Mouse (Mus musculus) heart, postnatal 25 days (tissue): ENCODE data around the gene Ogfr. TPM values are rescaled to one million over a fixed set of nuclear protein-coding genes. Genes with fewer than 3 reads are reported as not detected.

Source experiments
- DNase-seq: peaks from one replicate; pipeline ENCODE4 v3.0.0; 2022; ENCODE audit warnings: low spot score
- intact Hi-C: fragments of 180-260 bp; cut with DNase I; formaldehyde crosslinking; loops from one replicate; pipeline ENCODE4 v1.15.1; 2025
- total RNA-seq, 2 experiments: library from RNA; stranded (reverse); gene quantifications; 2 replicates each; pipeline ENCODE4 v1.2.3; 2021

Ogfr gene
- total RNA-seq, 2 experiments from 2014 or later, result 33.0 to 34.3 TPM

DNA sequence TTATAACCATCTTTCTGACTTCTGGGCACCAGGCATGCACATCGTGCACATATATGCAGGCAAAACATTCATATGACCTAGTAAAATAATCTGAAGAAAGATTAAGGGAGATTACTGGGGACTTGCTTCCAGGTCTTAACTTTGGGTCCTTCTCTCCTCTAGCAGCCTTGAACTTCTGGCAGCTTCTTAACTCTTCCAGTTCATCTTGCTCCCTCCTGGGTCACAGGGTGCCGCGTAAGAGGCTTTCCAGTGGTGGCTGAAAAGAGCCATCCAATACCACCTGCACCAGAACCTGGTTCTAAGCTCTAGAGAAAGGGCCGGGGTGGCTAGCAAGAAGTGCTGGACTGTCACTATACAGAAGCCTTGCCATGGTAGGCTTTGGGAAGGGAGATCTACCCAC is 8.4 kb downstream of the Ogfr start, which contains the start of gene Col9a3:
Gene Col9a3 (plus strand): TSS at position 301 of the 400 bp plus-strand sequence.
- intact Hi-C loops, result no loop called here
- DNase-seq, result no peak

DNA sequence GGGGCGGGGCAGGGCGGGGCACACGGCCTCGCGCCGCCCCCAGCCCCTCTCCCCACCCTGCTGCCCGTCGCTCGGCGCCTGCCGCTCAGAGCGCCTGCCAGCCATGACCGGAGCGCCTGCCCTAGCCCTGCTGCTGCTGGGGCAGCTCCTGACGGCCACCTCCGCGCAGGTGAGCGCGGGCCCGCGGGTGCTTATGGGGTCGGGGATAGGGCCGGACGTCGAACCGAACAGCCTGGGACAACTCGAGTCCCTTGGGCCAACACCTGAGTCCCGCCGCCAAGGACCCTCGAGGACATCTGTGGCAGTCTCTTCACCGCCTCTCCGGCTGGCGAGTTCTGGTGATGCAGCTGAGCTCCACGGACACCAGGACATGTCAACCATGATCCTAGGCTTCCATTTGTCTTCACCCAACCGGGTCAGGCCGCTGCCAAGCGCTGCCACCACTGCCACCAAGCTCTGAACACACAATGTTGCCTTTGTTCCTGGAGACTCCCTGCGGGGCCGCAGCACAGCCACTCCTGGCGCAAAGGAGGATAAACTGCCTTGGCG is 9.2 kb downstream of the Ogfr start:
- DNase-seq, result no peak
- intact Hi-C loops, result no loop called here

DNA sequence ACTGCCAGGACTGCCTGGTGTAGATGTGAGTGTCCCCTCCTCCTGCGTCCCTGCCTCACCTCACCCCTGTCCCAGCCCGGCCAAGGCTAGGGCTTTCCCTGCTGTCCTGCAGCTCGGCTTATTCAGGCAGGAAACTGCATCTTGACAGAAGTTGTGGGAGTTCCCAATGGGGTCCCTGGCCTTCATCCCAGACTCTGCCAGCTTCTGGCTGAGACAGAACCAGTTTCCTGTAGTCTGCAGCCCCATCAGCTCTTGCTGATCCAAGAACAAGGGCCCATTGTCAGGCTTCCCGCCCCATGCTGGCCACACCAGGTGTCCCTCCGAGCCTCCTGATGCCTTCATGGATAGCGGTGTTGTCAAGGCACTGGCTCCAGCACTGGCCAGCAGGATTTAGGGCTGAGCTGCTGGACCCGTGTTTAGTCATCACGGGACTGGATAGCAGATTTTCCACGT is 11.6 kb downstream of the Ogfr start:
- intact Hi-C loops, result no loop called here
- DNase-seq, result no peak

DNA sequence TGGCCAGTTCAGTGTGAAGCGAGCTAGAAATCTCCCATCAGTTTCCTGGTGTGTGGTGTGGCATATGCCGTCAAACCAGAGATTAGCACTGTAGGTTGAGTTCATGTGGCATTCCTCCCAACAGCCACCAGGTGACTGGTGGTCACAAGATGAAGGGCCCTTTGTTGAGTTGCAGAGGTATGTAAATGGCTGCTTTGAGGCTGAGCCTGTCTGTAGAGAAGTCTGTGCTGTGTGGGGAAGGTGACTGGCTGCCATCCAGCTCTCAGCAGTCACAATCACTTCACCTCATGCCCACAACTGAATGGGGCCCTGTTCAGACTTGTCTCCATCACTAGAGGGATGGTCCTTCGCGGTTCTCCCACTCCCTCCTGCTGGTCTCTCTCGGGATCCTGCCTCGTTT is 15.7 kb downstream of the Ogfr start:
- no peak for DNase-seq
- intact Hi-C loops, result no loop called here

DNA sequence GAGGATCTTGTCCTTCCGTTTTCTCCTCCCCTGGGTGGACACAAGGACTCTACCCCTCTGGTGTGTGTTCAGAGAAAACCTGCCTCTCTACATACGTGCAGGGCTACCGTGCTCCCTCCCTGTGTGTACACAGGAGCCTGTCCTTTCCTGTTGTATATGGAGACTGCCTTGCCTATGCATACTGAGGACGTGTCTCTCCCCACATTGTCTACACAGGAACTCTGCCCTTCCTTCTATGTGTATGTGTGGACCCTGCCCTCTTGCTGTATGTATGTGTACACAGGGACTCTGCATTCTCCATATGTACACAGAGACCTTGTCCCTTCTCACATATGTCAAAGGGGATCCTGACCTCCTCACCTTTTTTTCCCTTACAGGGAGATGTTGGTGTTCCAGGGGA is 21.2 kb downstream of the Ogfr start:
- DNase-seq, result no peak
- intact Hi-C loops, result no loop called here

DNA sequence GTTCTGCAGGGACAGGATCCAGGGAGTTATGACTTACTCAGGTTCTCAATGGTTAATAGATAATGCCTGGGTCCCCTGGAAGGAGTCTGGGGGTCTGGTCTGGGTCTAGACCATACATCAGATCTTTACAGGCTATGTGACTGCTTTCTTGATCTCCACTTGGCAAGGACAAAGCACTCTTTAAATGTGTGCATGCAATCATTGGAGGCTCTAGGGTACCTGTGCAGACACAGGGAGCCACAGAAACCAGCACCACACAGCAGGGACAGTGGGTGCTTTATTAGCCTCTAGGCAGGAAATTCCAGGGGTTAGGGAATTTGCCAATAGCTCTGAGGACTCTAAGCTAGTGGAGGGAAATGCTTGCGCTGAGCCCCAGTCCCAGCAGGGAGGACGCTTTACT is 22.8 kb downstream of the Ogfr start:
- DNase-seq, result no peak
- intact Hi-C loops, result no loop called here

DNA sequence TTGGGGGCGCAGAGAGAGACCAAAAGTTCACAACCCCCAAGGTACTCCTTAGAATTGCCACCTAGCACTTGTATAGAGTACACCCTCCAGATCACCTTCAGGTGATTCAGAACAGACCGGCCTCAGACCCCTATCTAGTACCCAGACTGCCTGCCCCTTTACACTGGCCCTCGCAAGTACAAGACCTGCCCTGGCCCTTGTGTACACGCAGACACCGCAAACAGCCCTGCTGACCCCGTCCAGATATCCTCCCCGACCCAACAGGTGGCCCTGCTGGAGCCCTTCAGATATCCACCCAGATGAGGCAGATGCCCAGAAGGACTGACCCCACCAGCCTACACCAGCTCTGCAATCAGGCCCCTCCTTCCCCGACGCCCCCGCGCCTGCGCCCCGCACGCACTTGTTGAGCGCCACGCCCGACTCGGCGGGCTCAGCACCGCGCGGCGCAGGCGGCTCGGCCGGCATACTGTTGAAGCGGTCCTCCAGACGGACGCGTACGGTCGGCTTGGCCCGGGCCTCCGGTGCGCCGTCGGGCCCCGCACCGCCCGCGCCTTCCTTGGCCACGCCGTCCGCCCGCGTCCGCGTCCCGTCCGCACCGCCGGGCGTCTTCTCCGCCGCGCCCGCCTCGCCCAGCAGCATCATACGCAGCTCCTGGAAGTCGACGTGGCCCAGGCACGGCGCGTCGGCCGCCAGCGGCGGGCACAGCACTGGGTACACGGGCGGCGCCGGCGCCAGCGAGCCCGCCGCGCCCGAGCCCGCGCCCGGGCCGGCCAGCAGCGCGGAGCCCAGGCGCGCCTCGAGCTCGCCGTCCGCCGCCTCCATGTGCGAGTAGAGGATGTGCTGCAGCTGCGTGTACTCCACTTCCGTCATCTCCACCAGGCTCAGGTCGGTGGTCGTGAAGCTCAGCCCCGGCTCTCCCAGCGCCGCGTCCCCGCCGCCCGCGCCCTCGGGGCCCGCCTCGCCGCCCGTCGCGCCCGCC is 52.8 kb downstream of the Ogfr start:
- no peak for DNase-seq
- intact Hi-C loops, result no loop called here

DNA sequence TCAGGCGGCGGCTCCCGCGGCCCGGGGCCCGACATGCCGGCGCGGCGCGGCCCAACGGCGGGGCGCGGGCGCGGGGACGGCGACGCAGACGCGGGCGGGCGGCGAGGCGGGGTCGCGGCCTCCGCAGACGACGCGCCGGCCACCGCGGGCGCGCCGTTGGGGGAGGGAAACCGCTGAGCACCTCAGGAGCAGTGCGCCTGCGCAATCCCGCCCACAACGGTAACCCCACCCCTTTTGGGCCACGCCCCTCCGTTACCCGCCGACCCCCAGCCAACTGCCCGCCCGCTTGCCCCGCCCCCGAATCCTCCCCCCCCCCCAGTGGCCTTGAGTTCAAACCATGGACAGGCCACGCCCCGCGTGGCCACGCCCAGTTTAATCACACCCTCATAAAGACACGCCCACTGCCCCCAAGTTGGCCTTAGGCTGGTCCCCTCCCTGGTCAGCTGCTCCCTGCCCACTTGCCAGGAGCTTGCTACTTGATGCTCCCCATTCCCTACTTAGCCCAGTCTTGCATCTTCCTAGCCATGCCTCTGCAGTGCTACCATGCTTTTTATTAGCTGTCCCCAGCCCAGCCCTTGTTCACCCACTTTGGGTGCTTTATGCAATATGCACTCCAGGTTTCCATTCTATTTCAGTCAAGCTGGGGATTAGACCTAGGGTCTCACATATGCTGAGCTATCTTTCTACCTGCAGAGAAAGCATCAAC is 53.7 kb downstream of the Ogfr start, which contains the start of gene Tcfl5:
Gene Tcfl5 (minus strand): TSS at position 154 of the 706 bp plus-strand sequence.
- no peak for DNase-seq
- intact Hi-C loops, result no loop called here

DNA sequence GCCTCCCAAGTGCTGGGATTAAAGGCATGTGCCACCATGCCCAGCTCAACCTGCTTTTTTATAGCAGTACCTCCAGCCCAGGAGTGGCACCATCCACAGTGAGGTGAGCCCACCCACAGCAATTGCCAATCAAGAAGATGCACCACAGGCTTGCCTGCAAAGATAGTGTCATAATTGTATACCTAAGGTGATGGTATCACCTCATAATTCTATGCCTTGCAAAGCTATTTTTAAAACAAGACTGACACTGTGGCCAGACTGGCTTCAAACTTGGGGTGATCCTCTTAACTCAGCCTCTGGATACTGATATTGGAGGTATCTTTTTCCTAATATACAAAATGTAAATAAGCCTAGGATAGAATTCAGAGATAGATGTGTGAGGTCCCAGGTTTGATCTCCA is 54.6 kb downstream of the Ogfr start:
- no peak for DNase-seq
- intact Hi-C loops, result no loop called here

Other genes starting within 250 kb of the Ogfr start
- gene Slco4a1, start 133.0 kb upstream of the Ogfr start, total RNA-seq, result not detected
- not detected for gene Ntsr1, start 89.3 kb upstream of the Ogfr start, total RNA-seq
- 10 to 100 TPM; 14.4 to 14.6 TPM for gene Mrgbp, start 7.9 kb upstream of the Ogfr start, total RNA-seq
- under 1 TPM; 0.14 to 0.62 TPM for gene Col9a3, start 8.5 kb downstream of the Ogfr start, total RNA-seq
- gene Tcfl5, start 53.5 kb downstream of the Ogfr start, total RNA-seq, result under 1 TPM in 1 of 2 experiments, not detected in 1; 0.17 TPM
- 10 to 100 TPM; 27.2 to 31.4 TPM for gene Dido1, start 120.8 kb downstream of the Ogfr start, total RNA-seq
- gene Gid8, start 120.9 kb downstream of the Ogfr start, total RNA-seq, result 10 to 100 TPM; 62.9 to 64.3 TPM
- gene Slc17a9, start 136.0 kb downstream of the Ogfr start, total RNA-seq, result under 1 TPM in 1 of 2 experiments, not detected in 1; 0.39 TPM
- gene Bhlhe23, start 187.7 kb downstream of the Ogfr start, total RNA-seq, result not detected